Mouse (Mus musculus) adrenal gland, adult 8-10 months (tissue): ENCODE results near the gene Igf2bp3. TPM values are rescaled to one million over a fixed set of nuclear protein-coding genes. Genes with fewer than 3 reads are reported as not detected.

Source experiments
- DNase-seq: peaks from one replicate; pipeline ENCODE4 v3.0.0; 2022
- total RNA-seq, 4 experiments: library from RNA; stranded (reverse); gene quantifications; 2 replicates each; pipeline ENCODE4 v1.2.4; 2022

Igf2bp3 gene
- total RNA-seq, 4 experiments from 2014 or later, result 0.05 to 0.12 TPM; not detected in 2

DNA sequence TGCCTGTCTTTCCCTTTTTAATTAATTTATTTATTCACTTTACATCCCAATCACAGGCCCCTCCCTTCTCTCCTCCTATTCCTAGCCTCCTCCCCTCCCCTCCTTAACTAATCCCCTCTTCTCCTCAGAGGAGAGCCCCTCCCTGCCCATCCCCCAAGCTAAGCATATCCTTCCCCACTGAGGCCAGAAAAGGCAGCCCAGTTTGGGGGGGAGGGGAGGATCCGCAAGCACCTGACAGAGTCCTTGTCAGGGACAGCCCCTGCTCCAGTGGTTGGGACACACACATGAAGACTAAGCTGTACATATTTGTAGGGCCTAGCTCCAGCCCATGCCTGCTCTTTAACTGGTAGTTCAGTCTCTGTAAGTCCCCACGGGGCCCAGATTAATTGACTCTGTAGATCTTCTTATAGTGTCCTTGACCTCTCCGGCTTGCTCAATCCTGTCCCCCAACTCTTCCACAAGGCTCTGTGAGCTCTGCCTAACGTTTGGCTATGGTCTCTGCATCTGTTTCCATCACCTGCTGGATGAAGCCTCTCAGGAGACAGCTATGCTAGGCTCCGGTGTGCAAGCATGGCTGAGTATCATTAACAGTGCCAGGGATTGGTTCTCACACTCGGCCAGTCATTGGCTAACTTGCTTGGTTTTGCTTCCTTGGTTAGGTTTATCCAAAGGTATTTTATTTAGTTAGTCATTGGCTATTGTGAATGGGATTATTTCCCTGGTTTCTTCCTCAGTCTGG is 82.2 kb downstream of the Igf2bp3 start:
- DNase-seq, result no peak

DNA sequence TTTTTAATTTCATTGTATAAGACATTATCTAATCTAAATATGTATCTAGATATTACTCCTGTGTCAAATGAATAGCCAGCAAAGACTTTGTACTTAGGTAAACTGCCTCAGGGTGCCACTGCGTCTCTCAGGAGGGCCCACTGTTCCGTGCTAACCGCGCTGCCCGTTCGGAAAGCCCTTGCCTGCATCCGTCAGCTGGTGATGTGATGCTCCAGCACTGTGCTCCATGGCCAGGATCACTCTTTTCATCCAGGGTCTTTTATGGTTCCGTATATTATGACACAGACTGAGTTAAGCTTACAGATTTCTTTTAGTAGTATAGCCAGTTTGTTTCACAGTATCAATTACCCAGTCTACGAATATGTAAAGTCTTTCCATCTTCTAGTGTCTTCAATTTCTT is 82.9 kb downstream of the Igf2bp3 start:
- DNase-seq, result no peak

DNA sequence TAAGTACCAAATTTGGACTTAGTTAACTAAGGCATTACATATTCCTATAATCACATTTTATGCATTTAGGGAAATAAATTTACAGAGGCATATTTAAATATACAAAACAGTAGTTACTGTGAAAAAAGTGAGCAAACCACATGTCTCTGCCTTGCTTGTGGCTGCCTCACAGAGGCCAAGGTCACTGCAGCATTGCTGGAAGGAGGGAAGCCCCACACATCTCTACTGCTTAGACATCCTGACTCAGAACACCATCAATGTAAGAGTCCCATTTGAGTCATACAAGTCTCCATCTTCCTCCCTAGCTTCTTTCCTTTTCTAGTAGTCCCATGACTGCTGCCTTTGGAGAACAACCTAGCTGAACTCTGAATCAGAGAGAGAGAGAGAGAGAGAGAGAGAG is 84.4 kb downstream of the Igf2bp3 start:
- no peak for DNase-seq

DNA sequence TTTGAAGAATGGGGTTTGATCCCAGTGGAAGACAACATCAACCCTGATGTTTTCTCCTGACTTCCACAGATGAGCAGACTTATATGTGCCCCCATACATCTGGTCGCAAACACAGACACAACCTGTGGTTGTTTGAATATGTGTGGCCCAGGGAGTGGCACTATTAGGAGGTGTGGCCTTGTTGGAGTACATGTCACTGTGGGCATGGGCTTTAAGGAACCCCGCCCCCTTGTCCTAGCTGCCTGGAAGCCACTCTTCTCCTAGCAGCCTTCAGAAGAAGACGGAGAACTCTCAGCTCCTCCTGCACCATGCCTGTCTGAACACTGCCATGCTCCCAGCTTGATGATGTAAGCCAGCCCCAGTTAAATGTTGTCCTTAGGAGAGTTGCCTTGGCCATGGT is 94.4 kb downstream of the Igf2bp3 start:
- DNase-seq, result no peak

DNA sequence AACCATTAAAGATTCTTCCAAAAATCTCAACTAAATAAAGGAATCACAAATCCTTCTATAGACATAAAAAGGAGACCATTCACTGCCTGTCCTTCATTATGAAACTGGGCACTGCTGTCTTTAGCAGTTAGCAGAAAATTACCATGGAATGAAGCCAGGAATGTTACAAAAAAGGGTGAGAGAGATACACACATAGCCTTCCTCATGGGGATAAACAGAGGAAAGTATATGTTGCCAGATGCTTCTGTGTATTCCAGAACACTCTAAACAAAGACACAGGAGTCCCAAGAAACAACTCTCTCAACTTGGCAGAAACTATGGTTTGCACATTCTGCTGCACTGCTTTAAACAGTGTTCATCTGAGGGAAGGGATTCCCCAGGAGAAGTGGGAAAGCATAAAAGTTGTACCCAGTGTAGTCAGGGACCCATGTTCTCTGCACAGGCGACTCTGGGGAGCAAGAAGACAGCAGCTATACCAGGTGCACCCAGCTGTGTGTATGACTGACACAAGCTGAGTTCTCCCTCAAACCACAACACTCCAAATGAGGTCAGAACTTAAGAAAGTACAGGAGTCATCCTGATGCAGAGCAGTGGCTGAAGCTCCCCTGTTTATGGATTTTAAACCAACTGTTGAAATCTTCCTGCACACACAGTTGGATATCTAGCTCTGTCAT is 95.2 kb downstream of the Igf2bp3 start:
- DNase-seq, result no peak

DNA sequence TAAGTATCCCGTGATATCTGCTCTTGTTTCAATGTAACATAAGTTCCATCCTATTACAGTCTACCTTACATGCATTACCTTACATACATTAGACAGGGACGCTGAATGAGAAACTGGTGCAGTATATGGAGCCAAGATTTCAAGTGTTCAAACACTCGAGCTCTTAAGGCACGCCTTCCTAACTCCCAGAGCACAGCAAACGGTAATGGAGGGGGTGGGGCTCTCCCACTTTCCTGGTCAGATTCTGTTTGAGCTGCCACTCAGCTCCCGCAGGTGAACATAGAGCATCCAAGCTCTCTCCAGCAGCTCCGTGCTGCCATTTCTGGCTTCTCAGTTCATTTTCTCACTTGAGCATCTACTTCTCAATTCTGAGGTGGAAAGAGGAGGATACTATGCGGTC is 96.3 kb downstream of the Igf2bp3 start:
- DNase-seq, result no peak

DNA sequence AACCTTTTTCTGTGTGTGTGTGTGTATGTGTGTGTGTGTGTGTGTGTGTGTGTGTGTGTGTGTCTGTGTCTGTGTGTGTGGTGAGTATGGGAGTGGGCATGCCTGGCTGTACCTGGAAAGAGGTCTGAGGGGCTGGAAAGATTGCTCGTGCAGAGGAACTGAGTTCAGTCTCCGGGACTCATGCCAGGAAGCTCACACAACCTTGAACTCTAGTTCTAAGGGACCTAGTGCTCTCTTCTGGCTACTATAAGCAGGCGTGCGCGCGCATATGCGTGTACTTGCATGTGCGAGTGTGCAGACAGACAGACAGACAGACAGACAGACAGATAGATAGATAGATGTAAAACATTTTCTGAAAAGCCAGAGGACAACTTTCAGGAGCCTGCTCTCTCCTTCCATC is 98.5 kb downstream of the Igf2bp3 start:
- peak; percentile 24 for DNase-seq

DNA sequence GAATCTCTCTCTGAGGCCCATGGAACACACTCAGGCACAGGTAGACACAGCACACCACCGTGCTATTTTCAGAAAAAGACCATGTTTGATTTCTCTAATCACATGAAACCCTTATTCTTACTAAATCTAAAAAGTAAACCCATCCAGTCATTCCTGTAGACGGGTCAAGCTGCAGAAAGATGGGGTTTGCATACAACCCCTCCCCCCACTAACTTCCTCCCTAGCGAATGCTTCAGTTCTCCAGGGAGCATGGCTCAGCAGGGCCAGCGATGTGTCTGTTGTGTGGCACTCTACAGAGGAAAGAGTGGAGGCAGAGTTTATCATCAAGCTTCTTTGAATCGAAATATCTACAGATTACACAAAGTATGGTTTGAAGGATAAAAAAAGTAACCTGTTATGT is 99.2 kb downstream of the Igf2bp3 start:
- no peak for DNase-seq

DNA sequence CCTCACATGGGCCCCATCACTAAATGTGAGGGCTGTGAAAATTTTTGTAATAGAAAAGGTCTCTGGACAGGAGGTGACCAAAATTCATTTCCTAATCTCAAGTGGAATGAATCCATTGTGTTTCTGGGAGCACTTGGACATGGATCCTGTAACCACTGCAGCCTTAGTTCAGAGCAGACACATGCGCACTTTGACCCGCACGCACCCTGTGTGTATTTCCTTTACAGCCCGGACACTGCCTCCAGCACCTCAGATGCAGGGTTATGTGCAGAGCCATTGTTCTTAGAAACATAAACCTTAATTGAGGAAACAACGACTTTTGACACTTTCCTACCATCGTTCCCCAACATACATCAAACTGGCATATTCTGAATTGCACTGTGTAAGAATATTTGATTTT is 100.3 kb downstream of the Igf2bp3 start:
- no peak for DNase-seq

DNA sequence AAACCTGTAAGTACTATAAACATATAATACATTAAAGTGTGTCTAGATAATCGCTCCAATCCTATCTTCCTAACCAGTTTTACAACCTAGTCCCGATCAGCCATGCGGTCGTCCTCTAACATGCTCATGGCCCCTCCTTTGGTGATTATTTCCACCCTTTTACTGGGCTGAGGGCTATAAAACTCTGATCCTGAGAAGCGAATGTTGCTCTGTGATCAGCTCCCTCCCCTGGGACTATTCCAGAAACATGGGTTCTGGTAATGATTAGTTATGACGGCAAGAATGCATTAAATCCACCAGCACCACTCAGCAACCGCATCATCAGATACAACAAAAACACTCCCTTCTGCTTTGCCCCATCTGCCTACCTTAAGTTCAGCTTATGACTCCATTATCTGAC is 100.9 kb downstream of the Igf2bp3 start:
- no peak for DNase-seq

DNA sequence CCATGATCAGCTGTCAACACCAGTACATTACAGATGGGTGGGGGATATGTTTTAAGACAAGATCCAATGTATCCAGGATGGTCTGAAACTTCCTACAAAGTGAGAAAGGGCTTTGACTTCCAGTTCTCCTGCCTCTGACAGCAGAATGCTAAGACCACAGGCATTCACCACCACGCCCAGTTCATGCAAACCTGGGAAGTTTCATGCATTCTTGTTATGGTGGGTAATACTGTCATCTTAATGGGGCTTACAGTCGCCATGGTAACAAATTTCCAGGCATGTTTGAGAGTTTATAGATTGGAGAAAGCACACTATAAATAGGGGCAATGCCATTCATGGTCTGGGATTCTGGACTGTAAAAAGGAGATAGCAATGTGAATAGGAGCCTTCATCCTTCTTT is 105.6 kb downstream of the Igf2bp3 start:
- DNase-seq, result no peak

DNA sequence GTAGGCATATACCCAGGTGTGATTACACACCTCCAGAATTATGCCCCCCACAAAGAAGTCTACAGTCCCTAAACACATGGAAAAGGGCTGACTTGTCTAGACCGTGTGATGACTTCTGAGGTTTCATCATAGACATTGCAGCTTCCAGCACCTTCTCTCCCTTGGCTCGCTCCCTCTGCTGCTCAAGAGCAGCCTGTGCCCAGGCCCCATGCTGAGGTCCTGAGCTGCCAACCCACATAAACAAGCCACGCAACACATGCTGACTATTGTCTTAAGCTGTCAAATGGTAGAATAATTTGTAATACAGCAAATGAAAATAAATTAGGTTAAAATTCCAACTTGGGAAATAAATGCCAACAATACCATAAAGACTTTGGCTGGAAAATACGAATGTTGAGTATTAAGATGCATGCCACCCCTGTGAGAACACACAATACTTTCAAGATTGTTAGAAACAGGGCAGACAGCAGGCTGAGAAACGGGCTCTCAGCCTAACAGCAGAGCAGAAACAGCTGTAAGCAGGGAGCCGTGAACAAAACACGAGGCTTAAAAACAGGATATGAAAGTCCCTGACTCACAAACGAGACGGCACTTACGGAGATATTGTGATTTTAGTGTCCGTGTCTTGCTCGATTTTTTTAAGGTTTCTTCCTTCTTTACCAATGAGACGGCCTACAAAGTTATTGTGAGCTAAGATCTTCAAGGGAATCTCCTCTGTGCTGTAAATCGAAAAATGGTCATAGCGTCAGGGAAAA is 107.8 kb downstream of the Igf2bp3 start:
- no peak for DNase-seq

DNA sequence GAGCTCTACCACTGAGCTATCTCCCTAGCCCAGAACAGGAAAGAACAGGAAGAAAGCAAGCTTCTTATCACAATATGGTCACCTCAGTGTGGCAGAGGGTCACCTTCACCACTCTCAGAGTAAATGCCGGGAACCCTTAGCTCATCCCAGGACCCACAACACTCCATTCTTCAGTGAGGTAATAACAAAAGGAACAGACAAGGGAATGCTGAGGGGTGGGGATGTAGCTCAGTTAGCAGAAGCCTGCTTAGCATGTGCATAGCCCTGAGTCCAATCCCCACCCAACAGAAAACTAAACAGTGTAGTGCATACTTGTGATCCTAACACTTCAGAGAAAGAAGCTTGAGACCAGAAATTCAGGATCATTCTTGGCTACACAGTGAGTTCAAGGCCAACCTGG is 115.7 kb downstream of the Igf2bp3 start:
- no peak for DNase-seq

DNA sequence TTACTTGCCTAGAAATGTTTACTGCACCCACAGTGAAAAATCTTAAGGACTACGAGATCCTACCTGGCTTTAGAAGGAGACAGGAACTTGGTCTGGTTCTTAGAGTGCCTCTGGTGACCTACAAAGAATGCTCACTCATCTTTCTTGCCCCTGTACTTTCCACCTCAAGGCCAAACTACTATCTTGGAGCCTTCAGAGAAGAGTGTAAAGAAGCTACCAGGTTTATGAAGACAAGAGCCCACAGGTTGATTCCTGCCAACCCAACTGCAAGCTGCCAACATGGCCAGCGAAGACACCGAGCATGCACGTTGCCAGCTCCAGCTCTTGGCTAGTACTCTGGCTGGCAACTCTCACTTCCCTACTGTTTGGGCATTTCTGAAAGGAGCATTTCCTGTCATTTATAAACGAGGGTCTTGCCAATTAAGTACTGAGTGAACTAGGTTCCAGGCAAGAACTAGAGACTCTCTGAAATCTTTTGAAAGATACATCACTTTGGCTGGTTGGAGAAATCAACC is 117.1 kb downstream of the Igf2bp3 start:
- no peak for DNase-seq

DNA sequence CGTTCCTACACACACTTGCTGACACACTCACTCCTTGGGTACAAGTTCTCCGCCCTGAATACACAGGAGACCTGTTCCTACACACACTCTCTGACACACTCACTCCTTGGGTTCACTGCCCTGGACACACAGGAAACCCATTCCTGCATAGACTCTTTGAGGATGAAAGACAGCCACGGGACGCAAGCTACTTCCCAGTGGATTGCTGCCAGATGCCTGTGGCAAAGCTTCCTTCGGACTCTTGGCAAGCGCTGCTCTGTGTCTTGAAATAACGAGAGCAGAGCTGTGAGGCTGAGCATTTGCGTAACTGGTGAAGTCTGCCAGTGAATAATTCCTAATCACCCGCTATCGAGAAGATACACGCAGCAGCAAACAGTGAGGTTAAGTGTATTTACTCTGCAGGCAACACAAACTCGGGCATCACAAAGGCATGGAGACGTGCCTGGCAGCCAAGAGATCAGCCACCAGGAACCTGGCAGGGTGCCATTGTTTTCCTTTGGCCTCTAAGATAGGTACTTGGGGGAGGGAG is 117.8 kb downstream of the Igf2bp3 start:
- DNase-seq, result peak; percentile 81

DNA sequence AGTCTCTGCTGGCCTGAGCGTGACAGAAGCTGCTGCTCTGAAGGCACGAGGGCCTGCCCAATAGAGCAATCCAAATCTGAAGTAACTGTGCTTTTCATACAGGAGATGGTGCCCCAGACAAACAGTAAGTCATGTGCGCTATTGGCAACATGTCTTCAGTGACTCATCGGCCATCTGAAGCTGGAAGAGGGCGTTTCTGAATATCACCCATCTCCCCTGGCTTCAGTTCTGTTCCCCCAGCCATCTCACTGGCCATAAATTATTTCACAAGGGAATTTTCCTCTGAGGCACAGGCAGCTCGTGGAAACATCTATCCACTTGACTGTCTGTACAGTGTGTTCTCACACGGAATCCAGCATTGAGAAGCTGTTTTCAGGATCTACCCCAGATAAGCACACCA is 118.3 kb downstream of the Igf2bp3 start:
- DNase-seq, result peak; percentile 67

DNA sequence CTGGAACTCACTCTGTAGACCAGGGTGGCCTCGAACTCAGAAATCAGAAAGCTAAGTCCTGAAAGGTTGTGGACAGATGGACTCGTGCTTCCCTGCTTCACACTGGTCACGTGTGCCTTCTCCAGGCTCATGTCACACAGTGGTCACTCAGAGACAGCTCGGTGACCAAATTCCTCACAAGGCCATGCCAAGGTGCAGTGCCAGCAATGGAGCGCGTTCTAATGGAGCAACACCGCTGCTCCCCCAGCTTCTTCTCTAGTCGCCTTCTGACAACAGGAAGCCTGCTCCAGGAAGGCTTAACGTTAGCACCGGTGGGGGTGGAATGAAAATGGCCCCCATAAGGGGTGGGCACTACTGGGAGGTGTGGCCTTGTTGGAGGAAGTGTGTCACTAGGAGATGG is 119.8 kb downstream of the Igf2bp3 start:
- DNase-seq, result no peak

DNA sequence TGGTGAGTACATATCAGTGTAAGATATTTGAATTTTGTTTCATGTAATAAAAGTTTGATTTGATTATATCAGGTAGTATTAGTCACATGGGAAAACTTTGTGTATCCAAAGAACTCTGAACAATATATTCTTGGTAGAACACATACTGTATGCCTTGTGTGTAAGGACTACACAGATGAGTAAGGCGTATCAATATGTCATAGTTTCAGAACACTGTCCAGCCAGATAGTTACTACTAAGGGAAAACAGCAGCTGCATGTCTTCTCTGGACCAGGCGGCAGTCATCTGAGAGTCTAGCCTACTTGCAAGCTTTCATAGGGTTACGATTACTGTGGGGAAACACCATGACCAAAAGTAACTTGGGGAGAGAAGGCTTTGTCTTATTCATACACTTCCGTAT is 131.7 kb downstream of the Igf2bp3 start:
- no peak for DNase-seq

DNA sequence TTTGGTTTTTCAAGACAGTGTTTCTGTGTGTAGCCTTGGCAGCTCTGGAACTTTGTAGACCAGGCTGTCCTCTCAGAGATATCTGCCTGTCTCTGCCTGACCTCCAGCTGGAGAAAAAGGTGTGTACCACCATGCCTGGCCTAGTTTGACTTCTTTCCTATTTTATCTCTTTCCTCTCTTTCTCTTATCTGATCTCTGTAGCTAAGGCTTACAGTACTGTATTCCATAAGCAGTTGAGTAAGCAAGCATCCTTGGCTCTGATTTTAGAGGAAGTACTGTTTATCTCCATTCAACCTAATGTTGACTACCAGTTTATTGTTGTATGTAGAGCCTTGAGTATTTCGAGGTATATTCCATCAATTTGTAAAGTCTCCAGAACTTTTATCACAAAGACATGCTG is 135.4 kb downstream of the Igf2bp3 start:
- no peak for DNase-seq

DNA sequence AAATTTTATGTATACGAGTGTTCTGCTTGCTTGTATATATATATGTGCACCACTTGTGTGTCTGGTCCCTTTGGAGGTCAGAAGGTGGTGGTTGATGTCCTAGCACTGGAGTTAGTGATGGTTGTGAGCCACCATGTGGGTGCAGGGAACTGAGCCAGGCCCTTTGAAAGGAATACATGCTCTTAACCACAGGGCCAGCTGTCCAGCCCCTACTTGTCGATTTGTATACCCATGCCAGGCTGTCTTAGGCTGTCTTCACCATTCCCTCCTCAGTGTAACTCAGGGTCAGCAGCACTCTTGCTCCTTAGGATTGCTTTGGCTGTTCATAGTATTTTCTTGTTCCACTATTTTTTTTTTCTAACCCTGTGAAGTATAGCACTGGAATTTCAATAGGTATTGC is 136.9 kb downstream of the Igf2bp3 start:
- no peak for DNase-seq

DNA sequence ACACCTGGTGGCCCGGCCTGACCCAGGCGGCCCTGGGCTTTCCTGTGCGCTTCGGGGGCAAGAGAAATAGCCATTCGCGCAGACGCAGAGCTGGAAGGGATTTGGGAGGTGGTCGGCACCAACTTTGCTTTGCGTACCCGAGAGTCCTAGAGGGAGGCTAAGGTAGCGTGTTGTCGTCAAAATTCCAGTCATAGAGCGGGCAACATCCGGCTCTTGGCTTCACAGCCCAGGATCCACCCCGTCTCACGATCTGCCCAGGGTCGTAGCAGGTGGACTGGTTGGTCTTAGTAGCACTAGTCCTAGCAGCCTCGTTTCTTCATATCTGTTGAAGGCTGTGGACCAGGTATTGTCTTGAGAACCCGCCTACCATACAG is 140.7 kb downstream of the Igf2bp3 start:
- no peak for DNase-seq

DNA sequence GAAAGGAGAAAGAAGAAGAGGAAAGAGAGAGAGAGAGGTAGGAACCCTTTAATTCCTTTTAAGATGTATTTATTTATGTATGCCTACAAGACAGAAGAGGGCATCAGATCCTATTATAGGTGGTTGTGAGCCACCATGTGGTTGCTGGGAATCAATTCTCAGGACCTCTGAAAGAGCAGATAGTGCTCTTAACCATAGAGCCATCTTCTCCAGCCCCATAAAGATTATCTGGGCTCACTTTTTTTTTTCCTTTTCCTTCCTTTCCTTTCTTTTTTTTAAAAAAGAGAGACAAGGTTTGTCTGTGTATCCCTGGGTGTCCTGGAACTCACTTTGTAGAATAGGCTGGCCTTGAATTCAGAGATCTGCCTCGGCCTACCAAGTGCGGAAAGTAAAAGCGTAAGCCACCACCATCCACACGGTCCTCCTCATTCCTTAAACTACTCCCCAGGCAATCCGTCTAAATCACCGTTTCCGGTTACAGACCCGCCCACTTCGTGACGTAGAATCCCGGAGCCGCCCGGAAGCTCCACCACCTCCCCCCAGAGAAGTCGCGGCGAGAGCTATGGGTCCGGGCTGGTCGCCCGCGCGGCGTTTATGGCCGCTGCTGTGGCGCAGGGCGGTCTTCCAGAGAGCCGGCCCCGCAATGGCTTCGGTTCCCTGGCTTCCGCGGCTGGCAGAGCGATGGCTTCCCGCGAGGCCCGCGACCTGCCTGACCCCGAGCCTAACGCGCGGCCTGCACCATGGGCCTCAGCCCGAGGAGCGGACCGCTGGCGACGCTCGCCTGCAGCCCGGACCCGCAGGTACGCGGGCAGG is 141.2 kb downstream of the Igf2bp3 start, which contains the start of gene Malsu1:
Gene Malsu1, plus strand, starts transcription at position 492 of the 813 bp plus-strand sequence.
- DNase-seq, result peak; percentile 93
